Mouse (Mus musculus) embryonic facial prominence, embryonic 11.5 days (tissue): Measurements from ENCODE around the gene Igsf8. TPM values are rescaled to one million over a fixed set of nuclear protein-coding genes. Genes with fewer than 3 reads are reported as not detected.

ENCODE experiments used
- ATAC-seq: fragments of 200-750 bp; cut with Nextera tagmentation; replicated peaks from 2 replicates; pipeline ENCODE4 v1.8.0; 2017; ENCODE audit warnings: low read depth; ENCODE audit not compliant: insufficient number of reproducible peaks, low FRiP score, low TSS enrichment
- DNase-seq: peaks from one replicate; pipeline ENCODE4 v3.0.0-alpha.2; 2015; ENCODE audit warnings: low spot score
- H3K27ac ChIP-seq: fragments of 300-500 bp; sonication (generic); replicated peaks from 2 replicates; pipeline ENCODE4 v1.5.1; 2014; ENCODE audit warnings: mild to moderate bottlenecking, low read depth, low read length, control low read depth
- H3K27me3 ChIP-seq: fragments of 300-500 bp; sonication (generic); 2 replicates; pipeline ENCODE4 v1.6.1; 2014; ENCODE audit warnings: mild to moderate bottlenecking, low read length, moderate library complexity, mixed read lengths; ENCODE audit not compliant: control insufficient read depth, insufficient read depth
- H3K36me3 ChIP-seq: fragments of 300-500 bp; sonication (generic); replicated peaks from 2 replicates; pipeline ENCODE4 v1.6.1; 2014; ENCODE audit warnings: low read depth, mild to moderate bottlenecking, low read length, moderate library complexity, mixed read lengths; ENCODE audit not compliant: control insufficient read depth, insufficient read depth
- H3K4me1 ChIP-seq: fragments of 300-500 bp; sonication (generic); 2 replicates; pipeline ENCODE4 v1.6.1; 2014; ENCODE audit warnings: low read length, mixed read lengths; ENCODE audit not compliant: control insufficient read depth, insufficient read depth
- H3K4me2 ChIP-seq: fragments of 300-500 bp; sonication (generic); 2 replicates; pipeline ENCODE4 v1.6.1; 2014; ENCODE audit warnings: low read depth, mild to moderate bottlenecking, control low read depth, low read length, moderate library complexity
- H3K4me3 ChIP-seq: fragments of 300-500 bp; sonication (generic); 2 replicates; pipeline ENCODE4 v1.5.1; 2014; ENCODE audit warnings: low read depth, low read length, control low read depth
- H3K9ac ChIP-seq: fragments of 300-500 bp; sonication (generic); replicated peaks from 2 replicates; pipeline ENCODE4 v1.6.1; 2014; ENCODE audit warnings: mild to moderate bottlenecking, control low read depth, low read length
- H3K9me3 ChIP-seq: fragments of 300-500 bp; sonication (generic); replicated peaks from 2 replicates; pipeline ENCODE4 v1.6.1; 2016; ENCODE audit warnings: mild to moderate bottlenecking, low read length, inconsistent platforms, mixed read lengths; ENCODE audit not compliant: control insufficient read depth
- WGBS: fragments of 180-500 bp; shearing (Covaris S2); extraction: QIAGEN DNeasy Blood & Tissue Kit; methylation state at CpG from one replicate; pipeline ENCODE4 v1.1.7; 2014; 5-methylcytosine and 5-hydroxymethylcytosine counted together
- polyA plus RNA-seq: library from polyadenylated mRNA; unstranded; fragments of >200 nt; fragmentation: Nextera tagmentation; extraction: Ambion mirVana; gene quantifications from 2 replicates; pipeline ENCODE4 v1.2.1, GENCODE M21; 2014

The Igsf8 gene
- polyA plus RNA-seq, 1 experiment from 2014 or later = 30.1 TPM

DNA sequence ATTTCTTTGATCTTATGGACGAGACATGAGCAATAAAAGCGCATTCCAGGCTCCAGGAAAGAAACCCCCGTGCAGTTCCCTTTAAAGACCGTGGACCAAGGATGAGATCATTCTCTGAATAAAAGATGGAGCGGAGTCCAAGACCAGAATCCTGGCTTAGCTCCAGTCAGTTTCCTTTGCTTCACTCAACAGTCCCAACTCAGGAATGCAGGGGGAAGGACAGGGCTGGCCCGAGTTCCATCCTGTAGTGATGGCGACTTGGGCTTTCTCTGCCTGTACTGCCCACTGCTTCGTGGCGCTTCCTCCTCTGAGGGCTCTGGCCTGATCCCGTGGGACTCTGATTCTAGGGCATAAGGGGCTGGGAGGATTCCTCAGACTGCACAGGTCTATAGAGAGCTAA is 41.0 kb upstream of the Igsf8 start:
- DNase-seq (no peak), ATAC-seq (no peak)
- no peaks in the 10 kb centered on the region for H3K9me3 ChIP-seq
- H3K4me3 ChIP-seq = no peak overlapping the region
- H3K4me1 ChIP-seq = peaks cover 5% of the 10 kb centered on the region; the same call in 1 of the 2 replicates
- H3K36me3 ChIP-seq = no peaks in the 10 kb centered on the region
- H3K9ac ChIP-seq = no peak overlapping the region; the same call in none of the 2 replicates
- H3K4me2 ChIP-seq = no peak overlapping the region
- no peaks in the 10 kb centered on the region for H3K27me3 ChIP-seq
- no peak overlapping the region; the same call in 1 of the 2 replicates for H3K27ac ChIP-seq
- WGBS = 55% methylated on average over 10 of the region's 10 CpGs

DNA sequence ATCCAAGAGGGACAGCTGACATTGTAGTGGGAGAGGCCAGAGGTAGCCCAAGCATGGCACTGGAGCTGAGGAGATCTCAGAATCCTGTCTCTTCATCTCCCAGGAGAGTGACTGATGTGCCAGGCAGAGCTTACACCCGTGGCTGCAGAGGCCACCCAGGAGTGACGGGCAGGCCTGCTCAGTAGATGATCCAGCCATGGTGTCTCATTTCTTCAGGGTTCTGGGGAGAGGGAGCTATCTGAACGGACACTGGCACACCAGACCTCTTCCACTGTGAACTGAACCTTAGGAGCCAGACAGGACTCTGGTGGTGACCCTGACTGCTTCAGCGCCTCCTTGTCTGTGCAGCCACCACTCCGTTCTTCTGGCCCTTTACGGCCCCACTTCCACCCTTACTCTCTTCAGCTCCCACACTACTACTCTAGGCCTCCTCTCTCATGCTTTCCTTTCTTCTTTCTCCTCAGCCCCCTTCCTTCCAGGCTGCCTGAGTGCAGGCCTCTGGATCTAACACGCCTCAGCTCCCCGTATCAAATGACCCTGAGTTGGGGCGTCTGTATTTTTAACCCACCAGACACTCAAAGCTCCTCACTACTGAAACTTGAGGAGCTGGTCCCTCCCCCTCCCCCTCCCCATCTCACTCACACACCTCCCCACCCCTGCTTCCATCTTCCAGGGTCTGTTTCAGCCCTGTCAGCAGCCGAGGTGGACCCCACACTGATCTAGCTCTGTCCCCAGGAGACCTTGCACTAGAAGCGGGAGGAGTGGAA is 40.0 kb upstream of the Igsf8 start:
- DNase-seq (peak; percentile 77), ATAC-seq (peak; percentile 73)
- Histone ChIP-seq H3K27me3 (no peaks in the 10 kb centered on the region), H3K36me3 (no peaks in the 10 kb centered on the region), H3K27ac (peak overlapping the region; percentile 73), H3K4me1 (peaks cover 5% of the 10 kb centered on the region; the same call in 1 of the 2 replicates), H3K4me3 (no peak overlapping the region), H3K9ac (0 out of 2 replicates have a peak overlapping the region, but pooled peaks have one; percentile 1), H3K4me2 (no peak overlapping the region), H3K9me3 (no peaks in the 10 kb centered on the region)
- 23% methylated on average over 11 of the region's 11 CpGs for WGBS

DNA sequence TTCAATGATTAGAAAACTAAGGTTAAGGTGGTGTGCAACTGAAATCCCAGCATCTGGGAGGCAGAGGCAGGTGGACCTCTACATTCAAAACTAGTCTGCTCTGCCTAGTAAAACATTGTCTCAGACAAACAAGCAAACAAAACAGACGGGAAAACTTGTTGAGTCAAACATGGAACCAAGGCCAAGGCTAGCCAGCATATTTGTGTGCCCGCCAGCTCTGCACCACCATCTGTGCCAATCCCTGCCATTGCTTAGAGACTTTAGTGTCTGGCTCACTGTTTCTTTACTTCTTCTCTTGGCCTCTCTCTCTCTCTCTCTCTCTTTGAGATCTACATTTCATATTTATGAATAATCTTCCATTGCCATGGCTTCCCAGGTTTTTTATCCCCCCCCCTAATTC is 33.2 kb upstream of the Igsf8 start:
- 100% methylated on average over 2 of the region's 2 CpGs for WGBS

DNA sequence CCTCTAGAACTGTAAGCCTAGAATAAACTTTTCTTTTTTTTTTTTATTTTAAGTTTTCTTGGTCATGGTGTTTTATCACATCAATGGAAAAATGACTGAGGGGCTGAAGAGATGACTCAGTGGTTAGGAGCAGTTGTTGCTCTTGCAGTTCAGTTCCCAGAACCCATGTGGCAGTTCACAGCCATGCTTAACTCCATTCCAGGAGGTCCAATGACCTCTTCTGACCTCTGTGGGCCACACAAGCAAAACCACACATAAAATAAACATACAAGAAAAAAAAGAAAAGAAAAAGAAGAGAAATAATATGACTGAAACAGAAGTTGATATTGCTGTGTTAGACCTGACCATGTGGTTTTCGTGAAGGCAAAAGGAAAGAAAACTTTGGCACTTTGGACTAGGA is 32.2 kb upstream of the Igsf8 start:
- Histone ChIP-seq H3K27ac (no peak overlapping the region), H3K9me3 (no peaks in the 10 kb centered on the region), H3K4me3 (no peak overlapping the region), H3K4me2 (no peak overlapping the region), H3K4me1 (no peaks in the 10 kb centered on the region), H3K27me3 (no peaks in the 10 kb centered on the region), H3K9ac (no peak overlapping the region), H3K36me3 (no peaks in the 10 kb centered on the region)
- 89% methylated on average over 1 of the region's 1 CpGs for WGBS
- DNase-seq = no peak
- ATAC-seq = no peak

More for the DNA sequence above, 33.2 kb upstream of the Igsf8 start:
- Histone ChIP-seq H3K27ac (no peak overlapping the region), H3K4me3 (no peak overlapping the region), H3K36me3 (no peaks in the 10 kb centered on the region), H3K9me3 (no peaks in the 10 kb centered on the region), H3K4me1 (no peaks in the 10 kb centered on the region), H3K9ac (no peak overlapping the region), H3K4me2 (no peak overlapping the region), H3K27me3 (no peaks in the 10 kb centered on the region)
- ATAC-seq (no peak), DNase-seq (no peak)

DNA sequence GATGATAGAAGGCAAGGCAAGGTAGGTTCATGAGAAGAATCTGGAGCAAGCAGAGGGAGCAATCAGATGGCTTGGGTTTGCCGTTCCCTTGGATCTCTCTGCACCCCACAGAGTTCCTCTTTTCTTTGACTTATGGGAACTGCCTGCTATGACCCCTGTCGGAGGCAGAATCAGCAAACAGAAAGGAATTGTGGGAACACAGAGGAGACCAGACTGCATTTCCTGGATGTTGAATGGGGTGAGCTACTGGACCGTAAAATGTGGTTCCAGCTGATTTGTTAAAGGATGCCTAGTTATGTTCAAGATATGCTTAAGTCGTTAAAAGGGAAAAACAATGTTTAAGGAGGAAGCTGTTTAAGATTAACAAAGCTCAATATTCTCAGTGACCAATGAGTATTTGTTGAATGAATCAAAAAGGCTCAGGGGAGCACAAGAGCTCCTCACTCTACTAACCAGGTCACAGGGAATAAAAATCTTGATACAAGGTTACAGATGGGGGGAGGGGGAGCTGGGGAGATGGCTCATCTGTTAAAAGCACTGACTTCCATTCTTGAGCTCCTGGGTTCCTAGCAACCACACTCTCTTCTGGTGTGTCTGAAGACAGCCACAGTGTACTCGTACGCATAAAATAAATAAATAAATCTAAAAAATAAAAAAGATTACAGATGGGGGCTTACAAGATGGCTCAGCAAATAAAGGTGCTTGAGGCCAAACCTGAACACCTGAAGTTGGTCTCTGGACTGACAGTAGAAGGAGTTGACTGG is 20.3 kb upstream of the Igsf8 start:
- no peak overlapping the region for H3K27ac ChIP-seq
- H3K4me3 ChIP-seq = no peak overlapping the region
- peaks cover 2% of the 10 kb centered on the region; the same call in 1 of the 2 replicates for H3K27me3 ChIP-seq
- DNase-seq (no peak), ATAC-seq (no peak)
- no peaks in the 10 kb centered on the region for H3K4me1 ChIP-seq
- no peaks in the 10 kb centered on the region for H3K36me3 ChIP-seq
- H3K9ac ChIP-seq = no peak overlapping the region
- no peaks in the 10 kb centered on the region for H3K9me3 ChIP-seq
- 57% methylated on average over 6 of the region's 6 CpGs for WGBS
- no peak overlapping the region for H3K4me2 ChIP-seq

DNA sequence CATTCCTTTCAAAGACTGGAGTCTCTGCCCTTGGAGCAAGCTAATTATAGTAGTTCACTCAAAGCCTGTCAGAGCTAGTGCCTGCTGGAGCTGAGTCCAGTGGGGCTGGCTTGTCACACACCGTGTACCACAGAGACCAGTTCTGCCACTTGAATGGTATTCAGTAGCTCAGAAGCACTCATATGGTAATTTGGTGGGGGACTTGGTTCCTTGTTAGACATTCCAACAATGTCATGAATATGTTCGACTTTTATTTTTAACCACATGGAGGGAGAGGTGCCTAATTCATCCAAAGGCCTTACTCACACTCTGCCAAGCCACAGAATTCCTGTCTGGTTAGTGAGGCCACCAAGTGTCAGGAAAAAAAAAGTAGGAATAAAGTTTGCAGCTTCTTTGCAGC is 19.0 kb upstream of the Igsf8 start:
- no peaks in the 10 kb centered on the region for H3K4me1 ChIP-seq
- H3K36me3 ChIP-seq = no peaks in the 10 kb centered on the region
- H3K27ac ChIP-seq = no peak overlapping the region
- ATAC-seq (0 out of 2 replicates have a peak, but pooled peaks have one; percentile 40), DNase-seq (peak; percentile 22)
- H3K4me2 ChIP-seq = no peak overlapping the region
- H3K9ac ChIP-seq = no peak overlapping the region
- H3K27me3 ChIP-seq = peaks cover 2% of the 10 kb centered on the region; the same call in 1 of the 2 replicates
- no peak overlapping the region for H3K4me3 ChIP-seq
- no peaks in the 10 kb centered on the region for H3K9me3 ChIP-seq
- WGBS = 48% methylated on average over 2 of the region's 2 CpGs

DNA sequence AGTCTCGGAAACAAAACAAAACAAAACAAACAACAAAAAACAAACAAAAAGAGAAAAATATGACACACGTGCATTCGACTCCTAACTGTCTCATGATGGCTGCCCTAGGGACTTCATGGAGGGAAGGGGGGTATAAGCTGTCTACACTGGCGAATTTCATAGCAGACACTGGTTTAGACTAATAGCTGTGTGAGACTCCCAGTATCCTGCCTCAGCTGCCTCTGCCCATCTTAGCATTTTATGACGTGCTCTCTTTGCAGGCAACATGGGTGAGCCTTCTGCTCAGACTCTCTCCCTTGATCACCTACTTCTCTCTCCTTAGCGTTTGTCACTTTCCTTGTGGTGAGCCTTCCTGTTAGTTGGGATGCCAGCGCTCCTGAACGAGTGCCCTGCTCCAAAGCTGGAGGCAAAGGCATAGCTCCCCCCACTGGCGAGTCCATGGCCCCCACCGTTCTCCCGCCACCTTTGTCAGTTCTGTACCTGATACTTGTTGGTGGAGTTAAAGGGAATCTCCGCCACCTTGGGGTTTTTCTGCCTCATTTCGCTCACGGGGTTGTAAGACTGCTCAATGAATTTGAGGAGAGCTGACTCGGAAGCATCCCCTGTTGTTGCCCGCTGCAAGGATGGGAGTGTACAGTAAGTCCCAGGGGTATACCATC is 17.8 kb upstream of the Igsf8 start:
- no peak overlapping the region for H3K9ac ChIP-seq
- H3K9me3 ChIP-seq = no peaks in the 10 kb centered on the region
- 21% methylated on average over 16 of the region's 16 CpGs for WGBS
- no peak overlapping the region for H3K4me3 ChIP-seq
- no peaks in the 10 kb centered on the region for H3K4me1 ChIP-seq
- peak; percentile 26 for DNase-seq
- no peaks in the 10 kb centered on the region for H3K36me3 ChIP-seq
- no peak overlapping the region for H3K27ac ChIP-seq
- H3K4me2 ChIP-seq = no peak overlapping the region; the same call in 1 of the 2 replicates
- H3K27me3 ChIP-seq = peaks cover 2% of the 10 kb centered on the region; the same call in 1 of the 2 replicates
- ATAC-seq = no peak
